Mouse (Mus musculus) spleen, postnatal 14 days (tissue): ENCODE data around the gene Hist1h2ba.

Experiments used
- DNase-seq, 2 experiments: peaks; one replicate each; pipeline ENCODE4 v3.0.0; 2021 to 2022; ENCODE audit warnings: low spot score in 2 of 2

The Hist1h2ba gene

DNA sequence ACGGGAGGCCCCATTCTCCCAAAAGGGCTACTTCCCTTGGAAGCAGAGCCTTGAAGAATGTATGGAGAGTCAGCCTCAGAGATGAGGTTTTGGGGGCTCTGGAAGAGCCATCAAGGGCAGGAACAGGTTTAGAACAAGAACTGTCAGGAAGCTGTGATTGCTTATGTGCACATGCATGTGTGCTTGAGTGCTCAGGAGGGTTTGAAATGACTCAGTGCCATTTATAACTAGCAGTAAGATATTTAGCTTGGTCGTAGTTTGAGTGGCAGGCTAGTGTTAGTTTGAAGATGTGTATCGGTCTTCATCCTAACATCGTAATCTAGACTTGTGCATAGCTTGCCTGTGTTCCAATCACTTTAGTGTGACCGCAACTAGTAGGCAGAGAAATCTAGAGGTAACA, 27.1 kb downstream of the Hist1h2ba start:
- no peak for DNase-seq

DNA sequence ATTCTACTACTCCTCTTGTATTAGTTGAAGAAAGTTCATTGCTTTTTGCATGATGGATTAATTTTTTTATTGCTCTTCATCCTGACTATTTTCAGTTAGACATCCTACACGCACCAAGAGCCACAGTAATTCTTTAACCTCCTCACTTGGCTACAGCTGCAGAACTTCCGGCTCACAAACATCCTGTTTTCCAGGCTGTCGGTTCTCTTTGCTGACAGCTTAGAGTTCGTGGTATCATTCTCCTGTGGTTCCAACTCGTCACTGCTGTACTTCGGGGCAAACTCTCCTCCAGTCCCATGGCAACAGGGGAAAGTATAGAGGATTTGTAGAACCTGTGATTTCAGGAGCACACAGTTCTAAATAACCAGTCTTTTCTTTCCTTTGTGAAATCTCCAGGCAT, 35.7 kb downstream of the Hist1h2ba start:
- no peak for DNase-seq

DNA sequence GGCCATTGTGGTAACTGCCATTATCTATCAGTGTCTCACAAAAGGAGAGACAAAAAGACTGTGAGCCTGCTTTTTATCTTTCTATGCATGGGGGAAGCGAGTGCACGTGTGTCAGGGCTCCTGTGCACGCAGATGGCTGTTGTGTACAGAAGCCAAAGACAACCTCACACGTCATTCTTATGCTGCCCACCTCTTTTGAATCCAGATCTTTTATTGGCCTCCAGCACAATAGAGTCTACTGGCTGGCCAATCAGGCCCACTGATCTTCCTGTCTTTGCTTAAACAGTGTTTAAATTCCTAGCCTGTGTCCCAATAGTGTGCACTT, 40.7 kb downstream of the Hist1h2ba start:
- DNase-seq, result no peak

DNA sequence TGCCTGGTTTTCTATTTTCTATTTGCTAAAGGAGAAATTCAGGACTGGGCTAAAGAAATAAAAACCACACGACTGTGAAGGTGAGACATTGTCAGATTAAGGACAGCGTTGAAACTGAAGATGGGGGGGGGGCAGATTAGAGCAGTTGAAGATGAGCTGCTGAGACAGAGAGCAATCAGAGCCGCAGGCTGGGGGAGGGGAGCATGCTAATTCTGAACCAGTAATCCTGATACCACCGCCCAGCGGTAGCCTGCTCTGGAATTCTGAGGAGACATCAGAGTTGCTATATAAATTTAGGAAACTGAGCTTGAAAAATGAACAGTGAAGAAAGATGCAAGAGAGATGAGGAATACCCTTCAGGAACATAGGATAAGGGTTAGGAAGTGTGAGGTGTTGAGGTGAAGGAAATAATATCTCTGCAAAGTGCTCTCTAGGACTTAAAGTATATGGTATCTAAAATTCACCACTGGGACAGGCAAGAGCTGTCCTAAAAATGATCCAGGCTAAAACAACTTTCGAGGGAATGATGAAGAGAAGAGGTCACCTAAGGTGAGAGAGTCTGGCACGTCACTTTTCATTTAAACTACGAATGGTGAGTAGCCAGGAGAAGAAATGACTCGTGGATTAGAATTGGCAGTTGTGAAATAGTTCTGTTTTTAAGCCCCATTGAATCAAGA, 41.2 kb downstream of the Hist1h2ba start:
- DNase-seq, result no peak

DNA sequence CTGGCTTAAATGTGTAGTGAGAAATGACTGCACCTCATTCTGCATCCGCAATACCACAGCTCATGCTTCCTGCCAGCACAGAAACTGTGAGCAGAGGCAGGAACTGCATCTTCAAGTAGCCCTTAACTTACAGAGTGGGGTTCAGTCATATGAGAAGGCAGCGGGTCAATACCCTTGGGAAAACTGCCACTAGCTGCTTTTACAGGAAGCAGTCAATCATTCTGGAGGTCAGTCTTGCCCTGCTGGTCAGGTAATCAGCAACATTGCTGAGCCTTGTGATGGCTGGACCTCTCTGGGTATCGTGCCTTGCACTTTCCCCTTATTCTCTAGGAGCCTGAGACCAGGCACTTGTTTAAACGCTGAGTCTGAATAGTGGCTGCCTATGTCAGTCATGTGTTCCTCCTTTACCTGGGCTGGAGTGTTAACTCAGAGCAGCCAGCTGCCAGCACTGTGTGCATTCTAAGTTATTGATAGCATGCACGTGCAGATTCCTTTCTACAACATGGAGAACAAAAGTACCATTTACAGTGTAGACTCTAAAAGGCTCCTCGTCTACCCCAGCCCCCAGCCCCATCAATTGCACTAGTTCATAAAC, 44.8 kb downstream of the Hist1h2ba start:
- no peak for DNase-seq

DNA sequence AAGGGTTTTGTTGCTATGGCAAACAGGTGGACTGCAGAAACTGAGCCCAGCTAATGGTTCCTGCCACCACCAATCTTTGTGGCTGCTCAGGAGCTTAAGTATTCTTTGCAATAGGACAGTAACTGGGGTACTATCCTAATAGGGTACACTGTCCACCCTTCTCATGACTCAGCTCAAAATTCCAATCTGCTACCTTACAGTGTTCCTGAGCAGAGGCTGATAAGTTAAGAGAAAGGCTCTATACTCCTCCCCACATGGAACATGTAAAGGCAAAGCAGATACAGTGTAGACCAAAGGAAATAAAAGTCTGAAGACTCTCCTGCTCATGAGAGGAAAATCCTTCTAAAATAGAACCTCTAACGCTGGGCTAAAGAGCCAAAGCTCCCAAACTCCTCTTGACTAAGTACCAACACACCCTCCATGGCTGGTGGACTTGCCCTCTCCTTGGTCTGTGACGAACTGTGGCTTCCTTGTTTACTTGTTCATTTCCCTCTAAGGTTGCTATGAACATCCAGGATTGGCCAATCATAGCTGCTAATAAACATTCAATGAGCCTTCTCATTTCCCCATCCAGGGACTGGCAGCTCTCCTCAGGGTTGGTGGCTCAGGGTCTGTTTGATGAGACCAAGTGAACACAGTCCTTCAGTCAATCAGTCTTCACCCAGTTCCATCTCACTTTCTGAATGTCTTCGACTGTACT, 46.8 kb downstream of the Hist1h2ba start:
- no peak for DNase-seq

DNA sequence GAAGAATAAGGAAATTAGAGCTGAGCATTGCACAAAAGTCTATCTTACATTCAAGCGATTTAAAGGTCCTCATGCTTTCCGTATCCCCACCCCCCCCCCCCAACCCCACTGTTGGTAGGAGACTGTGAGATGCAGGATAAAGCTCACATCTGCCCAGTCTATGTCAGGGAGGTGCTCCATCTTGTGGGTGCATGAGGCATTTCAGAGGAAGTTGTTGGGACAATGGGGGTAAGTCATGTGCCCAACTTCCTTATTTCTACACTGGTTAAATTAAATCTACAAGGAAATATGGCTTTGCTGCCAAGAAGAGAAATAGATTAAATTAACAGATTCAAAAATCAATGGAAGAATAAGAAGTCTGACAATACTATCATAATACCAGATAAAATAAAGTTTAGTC, 48.4 kb downstream of the Hist1h2ba start:
- peak in 1 of 2 experiments; percentile 10 for DNase-seq
